Mouse (Mus musculus): ENCODE measurements around the gene Trim40.

Trim40 gene

GRCm38 (mm10) chr17:36840961-36841445 lies 48.9 kb downstream of the Trim40 start:
- no peak for DNase-seq (ENCODE audit: low read depth in 1 of 2, low spot score in 2 of 2)

GRCm38 (mm10) chr17:36839931-36840330 lies 50.0 kb downstream of the Trim40 start:
- no peak for DNase-seq (ENCODE audit: low read depth in 1 of 2, low spot score in 2 of 2)

- no peak for DNase-seq (ENCODE audit: low read depth in 1 of 2, low spot score in 2 of 2)
These were observed 50.9 kb downstream of the Trim40 start for GRCm38 (mm10) chr17:36839001-36839400.

GRCm38 (mm10) chr17:36836874-36837647 lies 52.9 kb downstream of the Trim40 start, which contains the start of gene Trim26:
Gene Trim26 (plus strand): TSS chr17:36837134.
- DNase-seq (ENCODE audit: low read depth in 1 of 2, low spot score in 2 of 2) = peak; percentile 95 to 97

GRCm38 (mm10) chr17:36836427-36836812 lies 53.5 kb downstream of the Trim40 start:
- DNase-seq (ENCODE audit: low read depth in 1 of 2, low spot score in 2 of 2) = no peak

GRCm38 (mm10) chr17:36835591-36836426 lies 54.1 kb downstream of the Trim40 start:
- DNase-seq (ENCODE audit: low read depth in 1 of 2, low spot score in 2 of 2) = peak; percentile 10 to 30

- DNase-seq (ENCODE audit: low read depth in 1 of 2, low spot score in 2 of 2) = no peak
These were observed 57.2 kb downstream of the Trim40 start for GRCm38 (mm10) chr17:36832694-36833093.

Measured in monocyte, adult 2 months (primary cell).